Mouse (Mus musculus) adrenal gland, adult 8-10 months (tissue): ENCODE data around the gene Slc22a19. TPM values are rescaled to one million over a fixed set of nuclear protein-coding genes. Genes with fewer than 3 reads are reported as not detected.
"Not testable (repeated sequence)": the region's sequence is repeated elsewhere in the genome, so short reads cannot be mapped to it uniquely, and the experiment has no call there.

Experiments
- DNase-seq: peaks from one replicate; pipeline ENCODE4 v3.0.0; 2022
- total RNA-seq, 4 experiments: library from RNA; stranded (reverse); gene quantifications; 2 replicates each; pipeline ENCODE4 v1.2.4; 2022

Slc22a19 gene
- total RNA-seq = not detected

DNA sequence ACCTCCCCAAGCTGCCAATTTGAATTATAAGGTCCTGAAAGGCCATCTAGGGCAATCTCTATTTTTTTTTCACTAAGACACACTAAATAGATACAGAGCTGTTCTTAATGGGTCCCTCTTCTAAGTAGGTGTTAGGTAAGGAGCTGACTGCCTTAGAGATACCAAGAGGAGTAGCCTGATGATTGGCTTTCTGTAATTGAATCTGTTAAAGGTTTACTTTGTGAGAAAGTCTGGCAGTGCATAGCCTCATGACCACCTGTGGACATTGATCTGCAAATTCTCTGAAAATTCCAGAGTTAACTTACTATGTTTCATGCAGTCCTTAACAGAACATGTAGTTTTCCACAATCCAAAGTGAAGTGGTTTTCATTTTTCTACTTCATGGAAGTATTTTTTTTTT lies at the start of gene Slc22a19:
Gene Slc22a19 (minus strand): TSS at position 163 of the 400 bp plus-strand sequence.
- no peak for DNase-seq

DNA sequence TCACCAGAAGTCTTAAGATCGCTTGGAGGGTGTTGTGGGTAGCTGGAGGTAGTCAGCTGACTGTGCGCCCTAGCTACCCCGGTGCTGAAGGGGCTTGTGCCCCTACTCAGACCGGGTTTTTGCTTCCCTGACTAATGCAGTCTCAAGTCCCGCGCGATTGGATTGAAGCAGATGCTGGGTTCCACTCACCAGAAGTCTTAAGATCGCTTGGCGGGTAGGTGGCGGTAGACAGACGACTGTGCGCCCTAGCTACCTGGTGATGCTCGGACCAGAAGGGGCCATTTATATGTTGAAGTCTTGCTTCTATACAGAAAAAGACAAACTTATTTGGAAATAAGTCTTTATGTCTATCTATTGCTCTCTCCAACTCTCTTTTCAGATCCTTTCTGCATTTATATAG lies 42.3 kb upstream of the Slc22a19 start:
- not testable (repeated sequence) for DNase-seq

DNA sequence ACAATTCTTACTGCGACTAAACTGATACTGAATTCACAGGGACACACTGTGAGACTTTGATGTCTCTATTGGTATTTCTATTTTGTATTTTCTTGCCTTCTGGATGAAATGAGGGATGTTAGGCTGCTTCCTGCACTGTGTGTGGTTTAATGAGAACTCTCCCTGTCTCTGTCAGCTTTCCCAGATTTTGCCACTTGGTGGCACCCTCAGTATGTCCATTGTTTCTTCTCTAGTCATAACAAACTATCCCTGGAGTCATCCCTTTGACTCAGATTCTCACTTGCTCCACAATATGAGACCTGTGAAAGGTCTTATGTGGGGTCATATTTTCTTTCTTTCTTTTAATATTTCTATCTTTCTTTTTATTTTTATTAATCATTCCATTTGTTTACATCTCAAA lies 18.4 kb upstream of the Slc22a19 start:
- no peak for DNase-seq

DNA sequence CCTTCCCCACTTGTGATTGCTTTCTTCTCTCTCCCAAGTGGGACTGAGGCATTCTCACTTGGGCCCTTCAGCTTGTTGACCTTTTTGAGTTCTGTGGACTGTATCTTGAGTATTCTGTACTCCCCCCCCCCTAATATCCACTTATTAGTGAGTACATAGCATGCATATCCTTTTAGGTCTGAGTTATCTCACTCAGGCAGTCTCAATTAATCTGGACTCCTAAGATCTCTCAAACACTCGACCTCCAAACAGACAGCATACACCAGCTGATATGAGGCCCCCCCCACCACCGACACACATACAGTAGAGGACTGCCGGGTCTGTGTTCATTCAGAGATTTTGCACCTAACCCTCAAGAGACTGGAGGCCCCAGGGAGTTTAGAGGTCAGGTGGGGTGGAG lies 18.0 kb downstream of the Slc22a19 start:
- DNase-seq = not testable (repeated sequence)

DNA sequence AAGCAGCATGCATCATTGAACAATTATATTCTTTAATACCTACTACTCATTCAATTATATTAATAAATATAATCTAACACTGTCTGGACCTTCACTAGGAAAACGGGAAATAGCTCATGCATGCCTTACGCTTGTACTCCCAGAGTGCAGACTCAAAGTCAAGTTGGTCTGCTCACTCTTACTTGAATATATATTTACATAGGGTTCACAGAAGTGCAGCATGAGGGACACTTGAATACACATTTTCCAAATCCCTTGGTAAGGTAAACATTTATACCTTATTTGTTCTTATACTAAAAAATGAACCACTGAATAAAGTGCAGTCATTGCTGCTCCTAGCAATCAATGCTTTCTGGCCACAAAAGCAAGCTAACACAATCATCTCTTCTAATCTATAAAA lies 19.9 kb downstream of the Slc22a19 start:
- no peak for DNase-seq

DNA sequence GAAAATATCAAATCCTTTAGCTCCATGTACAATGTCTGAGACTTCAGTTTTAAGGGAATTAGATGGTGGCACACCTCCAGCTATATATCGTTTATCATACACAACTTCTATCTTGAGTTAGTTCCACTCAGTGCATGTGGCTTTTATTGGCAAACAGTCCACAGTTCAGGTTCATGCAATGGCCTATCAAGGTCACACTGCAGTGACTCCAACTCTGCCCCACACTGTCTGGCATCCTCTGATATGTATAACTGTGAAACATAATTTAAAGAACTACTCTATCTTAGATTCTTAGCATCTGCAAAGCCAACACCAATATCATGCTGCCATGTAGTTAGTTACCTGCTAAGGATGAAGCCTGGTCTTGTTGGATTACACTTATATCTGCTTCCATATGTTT lies 23.1 kb downstream of the Slc22a19 start:
- no peak for DNase-seq

DNA sequence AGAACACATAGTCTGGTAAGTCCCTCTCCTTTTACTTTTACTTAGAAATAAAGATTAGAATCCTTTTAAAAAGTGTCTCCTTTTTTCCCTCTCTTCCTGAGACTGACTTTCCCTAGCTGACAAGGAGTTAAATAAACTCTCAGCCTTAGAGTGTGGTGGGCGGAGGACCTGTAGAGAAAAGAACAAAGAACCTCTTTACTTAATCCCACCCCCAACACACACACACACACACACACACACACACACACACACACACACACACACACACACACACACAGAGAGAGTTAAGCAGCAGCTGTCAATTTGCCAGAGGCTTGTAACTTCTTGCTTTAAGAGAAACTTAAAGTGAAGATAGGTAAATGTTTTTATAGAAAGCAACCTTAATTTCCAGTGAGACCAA lies 39.1 kb downstream of the Slc22a19 start:
- DNase-seq = no peak

DNA sequence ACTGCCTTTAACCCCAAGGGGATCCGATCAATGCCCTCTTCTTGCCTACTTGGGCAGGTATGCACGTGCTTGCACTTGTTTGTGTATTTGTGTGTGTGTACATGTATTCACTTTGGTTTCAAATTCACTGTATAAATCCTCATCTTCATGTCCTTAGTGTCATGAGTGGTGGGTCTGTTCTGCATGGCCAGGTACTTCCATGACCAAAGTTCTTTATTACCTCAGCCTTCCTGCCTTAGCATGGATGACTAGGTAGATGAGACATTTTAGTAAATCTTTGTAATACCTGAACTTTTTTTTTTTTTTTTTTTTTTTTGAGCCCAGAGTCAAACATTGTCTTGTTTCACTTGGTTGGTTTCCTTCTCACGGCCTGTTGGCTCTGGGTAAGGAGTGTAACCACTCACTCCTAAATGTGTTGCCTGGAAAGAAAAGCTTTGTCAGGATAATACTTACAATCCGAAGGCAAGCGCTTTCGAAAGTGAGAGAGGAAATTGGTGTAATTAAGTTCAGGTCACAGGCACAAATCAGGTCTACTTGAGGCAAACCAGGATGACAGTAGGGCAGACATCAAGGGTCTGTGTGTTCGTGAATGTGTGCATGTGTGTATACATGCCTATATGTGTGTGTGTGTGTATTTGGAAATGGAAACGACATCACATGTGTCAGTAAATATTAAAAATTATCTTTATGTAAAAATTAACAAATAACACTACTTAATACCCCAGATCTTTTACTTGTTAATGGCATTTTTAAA lies 62.0 kb downstream of the Slc22a19 start:
- no peak for DNase-seq

DNA sequence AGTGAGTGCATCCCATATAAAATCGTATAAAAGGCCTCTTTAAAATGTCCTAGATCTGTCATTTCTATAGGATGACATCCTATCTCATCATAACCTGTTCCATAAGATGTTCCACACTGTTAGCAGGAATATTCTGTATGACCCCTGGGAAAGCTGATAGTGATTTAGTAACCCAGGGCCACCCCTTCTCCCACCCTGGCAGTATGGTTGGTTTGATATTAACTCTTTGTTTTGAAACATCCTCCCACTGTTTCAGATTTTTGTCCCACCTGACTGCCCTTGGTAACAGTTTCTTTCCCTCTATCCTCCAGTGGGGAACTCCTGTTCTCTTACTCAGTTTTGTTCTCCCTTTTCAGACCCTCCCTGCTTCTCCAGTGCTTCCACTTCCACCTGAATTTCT lies 77.3 kb downstream of the Slc22a19 start:
- no peak for DNase-seq

DNA sequence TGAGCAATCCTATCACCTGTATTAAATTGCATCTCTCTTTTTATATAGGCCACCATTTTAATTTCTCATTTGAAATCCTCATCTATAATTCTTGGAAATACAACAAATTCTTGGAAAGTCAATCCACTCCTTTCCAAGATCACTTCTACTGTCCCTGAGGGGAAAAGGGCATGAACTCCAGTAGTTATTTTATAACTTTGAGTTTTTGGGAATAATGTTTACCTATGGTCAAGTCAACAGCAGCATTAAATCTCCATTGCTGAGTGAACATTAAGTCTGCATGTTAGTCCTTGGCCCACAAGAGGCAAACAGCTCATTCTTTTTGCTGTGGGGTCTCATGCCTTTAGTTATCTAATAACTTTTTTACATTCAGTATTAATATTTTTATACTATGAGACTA lies 78.1 kb downstream of the Slc22a19 start:
- DNase-seq = no peak

Other genes starting within 250 kb of the Slc22a19 start
- 100 to 1,000 TPM; 117 to 159 (median 137) TPM for gene Rtn3, start 228.0 kb downstream of the Slc22a19 start, total RNA-seq
- gene Atl3, start 217.3 kb downstream of the Slc22a19 start, total RNA-seq = 100 to 1,000 TPM; 126 to 140 (median 136) TPM
- 10 to 100 TPM; 50.3 to 83.3 (median 57.3) TPM for gene Pla2g16, start 153.9 kb downstream of the Slc22a19 start, total RNA-seq
- 10 to 100 TPM; 10.0 to 28.4 (median 13.1) TPM for gene Lgals12, start 104.1 kb downstream of the Slc22a19 start, total RNA-seq
- gene Hrasls5, start 98.8 kb downstream of the Slc22a19 start, total RNA-seq = under 1 TPM in 2 of 4 experiments, not detected in 2; 0.23 to 0.59 TPM
- gene Slc22a26, start 91.4 kb upstream of the Slc22a19 start, total RNA-seq = under 1 TPM in 1 of 4 experiments, not detected in 3; 0.12 TPM